ENCODE assay signal across 8 mouse cellular contexts in the genomic region with DNA sequence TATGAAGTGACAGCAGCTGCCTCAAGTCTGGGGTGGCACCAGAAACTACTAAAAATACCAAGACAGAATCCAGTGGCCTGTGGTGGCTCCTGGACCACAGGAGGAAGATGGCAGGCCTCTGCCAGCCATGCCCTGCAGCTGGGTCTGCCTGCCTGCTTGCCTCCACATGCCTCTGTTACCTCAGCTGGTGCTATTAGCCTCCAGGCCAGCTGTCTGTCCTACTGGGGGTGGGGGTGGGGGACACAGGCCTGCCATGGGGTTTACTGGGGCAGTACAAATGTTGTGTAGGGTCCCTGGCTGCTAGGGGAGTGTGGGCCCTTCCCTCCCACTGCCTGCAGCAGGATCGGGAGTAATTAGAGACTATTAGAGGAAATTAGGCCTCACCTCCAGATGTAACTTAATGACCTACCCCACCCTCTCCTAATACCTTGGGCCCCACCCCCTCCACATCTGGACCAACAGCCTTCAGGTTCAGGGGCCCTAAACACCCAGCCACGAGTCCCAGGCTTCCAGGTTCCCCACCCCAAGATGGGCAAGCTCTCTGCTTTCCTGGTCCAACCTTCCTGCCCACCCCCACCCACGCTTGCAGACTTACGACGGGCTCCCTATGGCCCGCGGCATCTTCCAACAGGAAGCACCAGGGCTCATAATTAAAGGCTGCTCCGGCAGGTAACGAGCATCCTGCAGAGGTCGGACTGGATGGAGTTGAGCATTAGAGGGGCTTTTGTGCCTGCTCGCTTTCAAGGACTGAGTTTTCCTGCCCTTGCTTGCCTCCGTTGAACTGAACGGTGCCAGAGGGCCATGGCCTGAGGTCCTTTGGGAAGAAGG. TPM values are rescaled to one million over a fixed set of nuclear protein-coding genes. Genes with fewer than 3 reads are reported as not detected.
DNase-seq lines count a peak whose midpoint lies in the region; ATAC-seq lines count a peak whose summit lies in the region.

No protein-coding gene starts in this region.

- H3K4me1 ChIP-seq in kidney, embryonic 16.5 days (ENCODE audit: insufficient read depth, low read length) = peaks cover 36% of the 10 kb centered on the region
- peaks cover 22% of the 10 kb centered on the region; the same call in 1 of the 2 replicates for H3K4me1 ChIP-seq in midbrain, embryonic 12.5 days

- peak overlapping the region; percentile 66 for H3K9ac ChIP-seq in kidney, embryonic 16.5 days (replicated peaks; ENCODE audit: low read length)
- H3K9ac ChIP-seq in midbrain, embryonic 12.5 days (replicated peaks) = no peak overlapping the region

- ATAC-seq in kidney, embryonic 16.5 days (ENCODE audit: low FRiP score, low TSS enrichment) = no peak
- ATAC-seq in midbrain, embryonic 12.5 days (ENCODE audit: low FRiP score, low read depth) = no peak

- H3K27me3 ChIP-seq in kidney, embryonic 16.5 days (ENCODE audit: insufficient read depth, low read length) = no peaks in the 10 kb centered on the region; the same call in 1 of the 2 replicates
- H3K27me3 ChIP-seq in midbrain, embryonic 12.5 days = peaks cover 37% of the 10 kb centered on the region

- WGBS in kidney, embryonic 16.5 days = 9% methylated on average over 13 of the region's 13 CpGs
- 31% methylated on average over 13 of the region's 13 CpGs for WGBS in midbrain, embryonic 12.5 days

- intact Hi-C loops in left cerebral cortex, postnatal 14 days (cut with DNase I) = loop anchor here (5.0 kb wide), 1 partner anchor 131 kb away; no protein-coding TSS in a partner anchor

- no peaks in the 10 kb centered on the region for H3K36me3 ChIP-seq in kidney, embryonic 16.5 days (ENCODE audit: insufficient read depth, low read length)
- H3K36me3 ChIP-seq in midbrain, embryonic 12.5 days = no peaks in the 10 kb centered on the region

- no peaks in the 10 kb centered on the region for H3K9me3 ChIP-seq in kidney, embryonic 16.5 days (ENCODE audit: low read length)
- H3K9me3 ChIP-seq in midbrain, embryonic 12.5 days = no peaks in the 10 kb centered on the region

- H3K27ac ChIP-seq in kidney, embryonic 16.5 days (ENCODE audit: low read length) = peak overlapping the region; percentile 16; the same call in 1 of the 2 replicates
- no peak overlapping the region for H3K27ac ChIP-seq in midbrain, embryonic 12.5 days (replicated peaks)

- H3K4me2 ChIP-seq in kidney, embryonic 16.5 days (replicated peaks; ENCODE audit: low read depth, low read length) = peak overlapping the region; percentile 84
- peak overlapping the region; percentile 51 for H3K4me2 ChIP-seq in midbrain, embryonic 12.5 days (replicated peaks)

- peak overlapping the region; percentile 49 for H3K4me3 ChIP-seq in kidney, embryonic 16.5 days (ENCODE audit: low read length)
- H3K4me3 ChIP-seq in midbrain, embryonic 12.5 days = peak overlapping the region; percentile 28; the same call in 1 of the 2 replicates

- DNase-seq in kidney, postnatal 10 days = no peak
- peak; percentile 21 for DNase-seq in ZHBTc4 (ENCODE audit: low read depth, low spot score)
- DNase-seq in forelimb bud, embryonic 11.5 days (ENCODE audit: low read depth, low spot score) = peak; percentile 69
- DNase-seq in left cerebral cortex, postnatal 14 days (ENCODE audit: low spot score in 2 of 2) = no peak
- DNase-seq in layer of hippocampus, postnatal 25 days (ENCODE audit: extremely low spot score in 1 of 2, low spot score in 1 of 2) = no peak
- no peak for DNase-seq in layer of hippocampus, postnatal 14 days (ENCODE audit: low spot score in 2 of 2)

RNA-seq across cellular contexts. Expression of a gene that starts 3.1 kb away (rescaled TPM):
- 0.10 and 0.17 TPM in 2 replicates for polyA plus RNA-seq in kidney, embryonic 16.5 days (2015; fragmentation: Nextera tagmentation; extraction: Ambion mirVana)
- polyA plus RNA-seq in midbrain, embryonic 12.5 days (2016; fragmentation: Nextera tagmentation; extraction: Ambion mirVana) = 0.05 TPM in 1 of 2 replicates, not detected in the other
- under 1 TPM in 1 of 2 experiments, not detected in 1; 0.11 TPM for total RNA-seq in left cerebral cortex, postnatal 14 days (2021)
- total RNA-seq in layer of hippocampus, postnatal 25 days (2021) = not detected
- not detected for total RNA-seq in layer of hippocampus, postnatal 14 days (2021)

RNA-seq across cellular contexts. Expression of a gene that starts 32.0 kb away (rescaled TPM):
- 0.26 and 0.33 TPM in 2 replicates for polyA plus RNA-seq in kidney, embryonic 16.5 days (2015; fragmentation: Nextera tagmentation; extraction: Ambion mirVana)
- 0.06 TPM in 1 of 2 replicates, not detected in the other for polyA plus RNA-seq in midbrain, embryonic 12.5 days (2016; fragmentation: Nextera tagmentation; extraction: Ambion mirVana)
- total RNA-seq in left cerebral cortex, postnatal 14 days (2021) = not detected
- not detected for total RNA-seq in layer of hippocampus, postnatal 25 days (2021)
- total RNA-seq in layer of hippocampus, postnatal 14 days (2021) = not detected

RNA-seq across cellular contexts. Expression of a gene that starts 39.5 kb away (rescaled TPM):
- polyA plus RNA-seq in kidney, embryonic 16.5 days (2015; fragmentation: Nextera tagmentation; extraction: Ambion mirVana) = 1.0 and 1.1 TPM in 2 replicates
- polyA plus RNA-seq in midbrain, embryonic 12.5 days (2016; fragmentation: Nextera tagmentation; extraction: Ambion mirVana) = 0.10 and 0.47 TPM in 2 replicates
- total RNA-seq in left cerebral cortex, postnatal 14 days (2021) = not detected
- not detected for total RNA-seq in layer of hippocampus, postnatal 25 days (2021)
- total RNA-seq in layer of hippocampus, postnatal 14 days (2021) = not detected

Comparison
In these comparisons a context has a peak if more than half of its experiments do, and no peak if none do; other contexts are left out.
1. DNase-seq: peak in ZHBTc4 (single experiment) and forelimb bud, embryonic 11.5 days (single experiment); none in kidney, postnatal 10 days (single experiment), left cerebral cortex, postnatal 14 days (0 of 2), layer of hippocampus, postnatal 25 days (0 of 2) and layer of hippocampus, postnatal 14 days (0 of 2).